Mouse (Mus musculus) midbrain, embryonic 15.5 days (tissue): Measurements from ENCODE around the gene Gpc5. TPM values are rescaled to one million over a fixed set of nuclear protein-coding genes. Genes with fewer than 3 reads are reported as not detected.

Experiments used
- ATAC-seq: fragments of 200-750 bp; cut with Nextera tagmentation; replicated peaks from 2 replicates; pipeline ENCODE4 v1.8.0; 2017; ENCODE audit warnings: moderate TSS enrichment
- H3K27ac ChIP-seq: fragments of 300-500 bp; sonication (generic); 2 replicates; pipeline ENCODE4 v1.5.1; 2015; ENCODE audit warnings: mild to moderate bottlenecking, inconsistent platforms
- H3K27me3 ChIP-seq: fragments of 300-500 bp; sonication (generic); replicated peaks from 2 replicates; pipeline ENCODE4 v1.6.1; 2015; ENCODE audit warnings: inconsistent platforms
- H3K36me3 ChIP-seq: fragments of 300-500 bp; sonication (generic); replicated peaks from 2 replicates; pipeline ENCODE4 v1.6.1; 2015; ENCODE audit warnings: inconsistent platforms
- H3K4me1 ChIP-seq: fragments of 300-500 bp; sonication (generic); 2 replicates; pipeline ENCODE4 v1.6.1; 2015; ENCODE audit warnings: inconsistent platforms
- H3K4me2 ChIP-seq: fragments of 300-500 bp; sonication (generic); 2 replicates; pipeline ENCODE4 v1.6.1; 2015; ENCODE audit warnings: inconsistent platforms, mild to moderate bottlenecking, moderate library complexity
- H3K4me3 ChIP-seq: fragments of 300-500 bp; sonication (generic); 2 replicates; pipeline ENCODE4 v1.5.1; 2015; ENCODE audit warnings: mild to moderate bottlenecking, inconsistent platforms
- H3K9ac ChIP-seq: fragments of 300-500 bp; sonication (generic); 2 replicates; pipeline ENCODE4 v1.6.1; 2015; ENCODE audit warnings: mild to moderate bottlenecking, inconsistent platforms
- H3K9me3 ChIP-seq: fragments of 300-500 bp; sonication (generic); 2 replicates; pipeline ENCODE4 v1.6.1; 2016; ENCODE audit warnings: inconsistent platforms
- WGBS: fragments of 180-500 bp; shearing (Covaris S2); methylation state at CpG from one replicate; pipeline ENCODE4 v1.1.7; 2015; ENCODE audit warnings: mixed read lengths; 5-methylcytosine and 5-hydroxymethylcytosine counted together
- polyA plus RNA-seq: library from polyadenylated mRNA; unstranded; fragments of >200 nt; fragmentation: Nextera tagmentation; extraction: Ambion mirVana; gene quantifications from 2 replicates; pipeline ENCODE4 v1.2.1, GENCODE M21; 2015

Gpc5 gene
- polyA plus RNA-seq, 1 experiment from 2014 or later: 7.2 TPM

- no peak for ATAC-seq
- Histone ChIP-seq H3K27me3 (no peaks in the 10 kb centered on the region), H3K36me3 (no peaks in the 10 kb centered on the region), H3K9me3 (no peaks in the 10 kb centered on the region), H3K9ac (no peak overlapping the region), H3K4me3 (no peak overlapping the region), H3K4me1 (no peaks in the 10 kb centered on the region), H3K4me2 (no peak overlapping the region), H3K27ac (no peak overlapping the region)
- 91% methylated on average over 6 of the region's 6 CpGs for WGBS
Observed at GRCm38 (mm10) chr14:115269703-115270402, 177.8 kb downstream of the Gpc5 start.

- no peak overlapping the region for H3K27ac ChIP-seq
- H3K4me3 ChIP-seq: no peak overlapping the region
- no peak for ATAC-seq
- no peaks in the 10 kb centered on the region for H3K9me3 ChIP-seq
- no peaks in the 10 kb centered on the region for H3K36me3 ChIP-seq
- H3K4me2 ChIP-seq: no peak overlapping the region
- H3K27me3 ChIP-seq: no peaks in the 10 kb centered on the region
- H3K4me1 ChIP-seq: no peaks in the 10 kb centered on the region
- H3K9ac ChIP-seq: no peak overlapping the region
- WGBS: 86% methylated on average over 6 of the region's 6 CpGs
Observed at GRCm38 (mm10) chr14:115270445-115270844, 178.4 kb downstream of the Gpc5 start.

GRCm38 (mm10) chr14:115282782-115283181, 190.8 kb downstream of the Gpc5 start:
- no peak overlapping the region for H3K9ac ChIP-seq
- H3K27ac ChIP-seq: no peak overlapping the region
- no peak for ATAC-seq
- H3K36me3 ChIP-seq: no peaks in the 10 kb centered on the region
- H3K27me3 ChIP-seq: no peaks in the 10 kb centered on the region
- H3K9me3 ChIP-seq: no peaks in the 10 kb centered on the region
- no peaks in the 10 kb centered on the region for H3K4me1 ChIP-seq
- H3K4me3 ChIP-seq: no peak overlapping the region
- no peak overlapping the region for H3K4me2 ChIP-seq

GRCm38 (mm10) chr14:115324247-115324646, 232.2 kb downstream of the Gpc5 start:
- Histone ChIP-seq H3K36me3 (no peaks in the 10 kb centered on the region), H3K4me3 (no peak overlapping the region), H3K9me3 (no peaks in the 10 kb centered on the region), H3K4me1 (no peaks in the 10 kb centered on the region), H3K27ac (no peak overlapping the region), H3K4me2 (no peak overlapping the region), H3K27me3 (no peaks in the 10 kb centered on the region), H3K9ac (no peak overlapping the region)
- no peak for ATAC-seq
- 87% methylated on average over 2 of the region's 2 CpGs for WGBS

GRCm38 (mm10) chr14:115326426-115326825, 234.4 kb downstream of the Gpc5 start:
- H3K27me3 ChIP-seq: no peaks in the 10 kb centered on the region
- 45% methylated on average over 5 of the region's 5 CpGs for WGBS
- H3K27ac ChIP-seq: no peak overlapping the region
- ATAC-seq: peak; percentile 71
- H3K4me1 ChIP-seq: no peaks in the 10 kb centered on the region
- H3K9me3 ChIP-seq: no peaks in the 10 kb centered on the region
- no peak overlapping the region for H3K4me3 ChIP-seq
- no peaks in the 10 kb centered on the region for H3K36me3 ChIP-seq
- H3K4me2 ChIP-seq: no peak overlapping the region
- no peak overlapping the region for H3K9ac ChIP-seq

GRCm38 (mm10) chr14:115339084-115339483, 247.1 kb downstream of the Gpc5 start:
- no peaks in the 10 kb centered on the region for H3K27me3 ChIP-seq
- H3K4me1 ChIP-seq: no peaks in the 10 kb centered on the region
- H3K27ac ChIP-seq: no peak overlapping the region
- H3K4me2 ChIP-seq: no peak overlapping the region
- no peak overlapping the region for H3K9ac ChIP-seq
- WGBS: 74% methylated on average over 3 of the region's 3 CpGs
- H3K4me3 ChIP-seq: no peak overlapping the region
- H3K36me3 ChIP-seq: no peaks in the 10 kb centered on the region
- no peak for ATAC-seq
- H3K9me3 ChIP-seq: no peaks in the 10 kb centered on the region

GRCm38 (mm10) chr14:115342597-115342996, 250.6 kb downstream of the Gpc5 start:
- 81% methylated on average over 2 of the region's 2 CpGs for WGBS
- Histone ChIP-seq H3K4me3 (no peak overlapping the region), H3K36me3 (no peaks in the 10 kb centered on the region), H3K27ac (no peak overlapping the region), H3K9ac (no peak overlapping the region), H3K4me1 (no peaks in the 10 kb centered on the region), H3K9me3 (no peaks in the 10 kb centered on the region), H3K27me3 (no peaks in the 10 kb centered on the region), H3K4me2 (no peak overlapping the region)
- ATAC-seq: no peak

GRCm38 (mm10) chr14:115349448-115349847, 257.4 kb downstream of the Gpc5 start:
- 76% methylated on average over 3 of the region's 3 CpGs for WGBS
- H3K4me3 ChIP-seq: no peak overlapping the region
- H3K9me3 ChIP-seq: no peaks in the 10 kb centered on the region
- no peaks in the 10 kb centered on the region for H3K27me3 ChIP-seq
- no peak overlapping the region for H3K4me2 ChIP-seq
- ATAC-seq: no peak
- H3K4me1 ChIP-seq: no peaks in the 10 kb centered on the region
- no peaks in the 10 kb centered on the region for H3K36me3 ChIP-seq
- no peak overlapping the region for H3K27ac ChIP-seq
- no peak overlapping the region for H3K9ac ChIP-seq

- H3K4me3 ChIP-seq: no peak overlapping the region
- H3K27ac ChIP-seq: no peak overlapping the region
- no peaks in the 10 kb centered on the region for H3K36me3 ChIP-seq
- no peaks in the 10 kb centered on the region for H3K9me3 ChIP-seq
- no peaks in the 10 kb centered on the region for H3K27me3 ChIP-seq
- ATAC-seq: no peak
- no peaks in the 10 kb centered on the region for H3K4me1 ChIP-seq
- WGBS: 98% methylated on average over 3 of the region's 3 CpGs
- no peak overlapping the region for H3K4me2 ChIP-seq
- H3K9ac ChIP-seq: no peak overlapping the region
Observed at GRCm38 (mm10) chr14:115365320-115365935, 273.4 kb downstream of the Gpc5 start.

- no peaks in the 10 kb centered on the region for H3K36me3 ChIP-seq
- no peaks in the 10 kb centered on the region for H3K9me3 ChIP-seq
- no peaks in the 10 kb centered on the region for H3K4me1 ChIP-seq
- H3K9ac ChIP-seq: no peak overlapping the region
- H3K4me2 ChIP-seq: no peak overlapping the region
- 58% methylated on average over 15 of the region's 15 CpGs for WGBS
- H3K27ac ChIP-seq: no peak overlapping the region
- no peak overlapping the region for H3K4me3 ChIP-seq
- H3K27me3 ChIP-seq: no peaks in the 10 kb centered on the region
- peak; percentile 39; the same call in 1 of the 2 replicates for ATAC-seq
Observed at GRCm38 (mm10) chr14:115369611-115370167, 277.7 kb downstream of the Gpc5 start.

- H3K4me2 ChIP-seq: no peak overlapping the region
- H3K4me3 ChIP-seq: no peak overlapping the region
- H3K27me3 ChIP-seq: no peaks in the 10 kb centered on the region
- 38% methylated on average over 1 of the region's 1 CpGs for WGBS
- H3K9ac ChIP-seq: no peak overlapping the region
- no peak for ATAC-seq
- no peaks in the 10 kb centered on the region for H3K9me3 ChIP-seq
- H3K4me1 ChIP-seq: no peaks in the 10 kb centered on the region
- H3K27ac ChIP-seq: no peak overlapping the region
- H3K36me3 ChIP-seq: no peaks in the 10 kb centered on the region
Observed at GRCm38 (mm10) chr14:115371131-115371530, 279.1 kb downstream of the Gpc5 start.

- no peak overlapping the region for H3K4me2 ChIP-seq
- no peak overlapping the region for H3K4me3 ChIP-seq
- H3K4me1 ChIP-seq: no peaks in the 10 kb centered on the region
- WGBS: 79% methylated on average over 3 of the region's 3 CpGs
- ATAC-seq: no peak
- no peak overlapping the region for H3K27ac ChIP-seq
- H3K9ac ChIP-seq: no peak overlapping the region
- no peaks in the 10 kb centered on the region for H3K9me3 ChIP-seq
- no peaks in the 10 kb centered on the region for H3K36me3 ChIP-seq
- no peaks in the 10 kb centered on the region for H3K27me3 ChIP-seq
Observed at GRCm38 (mm10) chr14:115391831-115392230, 299.8 kb downstream of the Gpc5 start.
